Mouse (Mus musculus): ENCODE measurements around the gene Olfml2b. TPM values are rescaled to one million over a fixed set of nuclear protein-coding genes. Genes with fewer than 3 reads are reported as not detected.

Olfml2b gene
- total RNA-seq, 4 experiments from 2014 or later: 2.9 to 4.2 (median 3.9) TPM

DNA sequence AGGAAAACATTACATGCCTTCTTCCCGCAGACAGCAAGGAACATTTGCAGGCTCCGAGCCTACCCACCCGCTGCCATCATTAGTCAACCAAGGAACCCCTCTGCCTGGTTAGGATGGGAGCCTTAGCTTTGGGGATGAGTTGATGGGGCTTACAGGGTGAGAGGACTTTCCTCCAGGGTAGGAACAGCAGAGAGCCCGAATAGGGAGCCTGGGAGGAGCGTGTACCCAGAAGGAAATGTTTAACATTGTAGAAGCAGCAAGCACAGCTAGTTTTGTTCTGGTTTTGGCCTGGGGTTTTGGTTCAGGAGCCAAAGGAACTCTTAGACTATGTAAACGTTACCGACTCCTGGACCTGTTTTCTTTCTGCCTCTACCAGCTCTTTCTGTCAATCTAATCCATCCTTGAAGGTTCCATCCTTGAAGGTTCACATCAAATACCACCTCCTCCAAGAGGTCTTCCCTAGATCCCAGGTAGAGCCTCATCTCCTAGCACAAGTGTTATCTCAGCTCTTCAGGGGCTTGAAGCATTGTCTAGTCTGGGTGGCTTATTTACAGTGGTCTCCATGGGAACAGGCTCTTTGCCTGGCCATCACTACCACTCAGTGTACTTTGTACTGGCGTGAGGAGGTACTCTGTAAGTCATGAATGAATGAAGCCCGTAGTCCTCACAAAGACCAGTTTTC lies 2.4 kb downstream of the Olfml2b start:
- DNase-seq (ENCODE audit: low spot score in 2 of 2): no peak

DNA sequence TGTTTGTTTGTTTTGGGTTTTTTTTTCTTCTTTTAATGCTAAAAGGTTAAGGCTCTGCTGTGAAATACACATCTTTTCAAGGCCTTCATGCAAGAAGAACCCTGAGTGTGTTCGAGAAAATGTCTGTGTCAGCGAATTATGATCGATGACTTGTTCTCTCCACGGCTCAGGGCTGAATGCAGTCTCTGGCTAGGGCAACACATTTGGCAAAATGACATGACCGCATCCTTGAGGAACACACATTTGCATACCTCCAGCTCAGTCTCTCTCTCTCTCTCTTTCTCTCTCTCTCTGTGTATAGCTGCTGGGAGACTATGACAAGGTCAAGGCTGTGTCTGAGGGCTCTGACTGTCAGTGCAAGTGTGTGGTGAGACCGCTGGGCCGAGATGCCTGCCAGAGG lies 3.0 kb downstream of the Olfml2b start:
- DNase-seq (ENCODE audit: low spot score in 2 of 2): no peak

DNA sequence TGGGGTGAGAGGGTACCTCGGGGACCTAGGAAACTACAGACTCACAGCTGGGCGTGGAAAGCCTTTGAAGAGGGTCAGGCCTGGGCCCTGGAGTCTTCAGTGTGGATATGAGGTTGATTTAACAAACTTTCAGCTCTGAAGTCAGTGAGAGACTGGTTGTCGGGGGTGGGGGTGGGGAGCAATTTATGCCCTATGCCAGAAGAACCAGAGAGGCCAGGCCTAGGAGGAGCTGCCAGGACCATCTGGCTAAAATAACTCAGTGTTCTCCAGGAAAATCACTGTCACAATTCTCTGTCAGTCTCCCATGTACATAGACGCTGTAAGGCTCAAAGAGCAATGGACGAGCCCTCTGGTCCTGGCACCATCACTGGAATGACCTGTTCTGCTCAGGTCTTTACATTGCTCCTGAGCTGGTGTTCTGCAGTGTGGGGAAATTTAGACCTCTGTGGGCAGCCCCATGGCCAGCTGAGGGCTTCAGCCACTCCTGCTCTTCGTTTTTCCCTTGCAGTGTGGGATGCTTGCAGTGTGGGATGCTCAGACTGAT lies 3.7 kb downstream of the Olfml2b start:
- DNase-seq (ENCODE audit: low spot score in 2 of 2): no peak

DNA sequence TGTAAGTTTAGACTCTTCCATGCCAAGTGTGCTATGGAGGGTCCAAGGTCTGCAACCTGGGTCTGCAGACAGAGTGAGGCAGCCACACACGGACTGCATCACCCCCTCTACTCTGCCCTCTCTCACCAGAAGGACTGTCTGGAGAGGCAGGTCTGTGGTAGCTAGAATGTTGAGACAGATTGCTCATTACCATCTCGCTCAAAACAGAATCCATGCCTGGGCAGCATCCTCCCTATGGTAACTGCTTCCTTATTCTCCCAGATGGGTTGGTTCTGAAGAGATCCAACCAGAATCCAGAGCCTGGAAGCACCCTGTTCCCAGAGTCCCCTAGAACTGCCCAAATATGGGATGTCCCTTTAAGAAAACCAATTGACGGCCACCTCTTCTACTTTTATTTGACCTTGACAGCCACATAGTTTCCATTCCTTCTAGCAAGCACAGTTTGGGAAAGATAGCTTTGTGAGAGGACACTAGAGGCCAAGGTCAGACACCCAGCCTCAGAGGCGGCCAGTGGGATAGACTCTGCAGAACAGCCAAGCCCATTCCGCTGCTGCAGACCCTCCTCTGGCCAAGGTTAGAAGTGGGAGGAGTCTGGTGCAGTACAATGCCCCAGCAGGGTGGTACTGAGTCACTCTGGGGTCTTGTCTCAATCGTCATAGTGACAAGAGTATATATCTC lies 6.9 kb downstream of the Olfml2b start:
- no peak for DNase-seq (ENCODE audit: low spot score in 2 of 2)

DNA sequence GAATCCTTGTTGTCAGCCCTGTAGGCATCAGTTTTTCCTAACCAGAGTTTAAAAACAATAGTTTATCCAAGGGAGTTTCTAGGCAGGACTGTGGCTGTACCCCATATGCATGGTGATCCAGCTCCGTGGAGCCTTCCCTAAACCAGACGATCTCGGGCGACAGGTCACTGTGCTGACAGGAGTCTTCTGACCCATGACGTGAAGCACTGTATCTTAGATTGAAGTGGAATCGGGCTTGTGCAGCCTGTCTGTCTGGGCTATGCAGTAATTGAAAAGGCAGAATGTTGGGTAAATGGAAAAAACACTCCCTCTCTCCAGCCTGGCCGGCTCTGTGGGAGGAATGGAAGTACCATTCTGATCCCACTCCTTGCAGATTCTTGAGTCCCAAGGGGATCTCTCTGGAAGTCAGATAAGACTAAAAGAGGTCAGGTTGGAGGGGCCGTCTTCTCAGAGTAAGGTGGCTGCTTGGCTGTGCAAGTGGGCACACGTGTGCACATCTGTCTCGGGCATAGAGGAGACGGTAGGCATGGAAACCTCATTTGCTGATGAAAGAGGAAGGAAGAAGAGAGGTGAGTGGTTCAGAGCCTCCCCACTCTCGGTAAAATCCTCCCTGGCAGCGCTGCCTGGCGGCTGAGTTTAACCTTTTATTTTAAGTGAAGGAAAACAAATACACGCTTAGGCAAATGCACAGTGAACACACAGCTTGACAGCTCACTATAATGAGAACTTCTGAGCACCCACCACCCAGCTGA lies 7.8 kb downstream of the Olfml2b start:
- no peak for DNase-seq (ENCODE audit: low spot score in 2 of 2)

DNA sequence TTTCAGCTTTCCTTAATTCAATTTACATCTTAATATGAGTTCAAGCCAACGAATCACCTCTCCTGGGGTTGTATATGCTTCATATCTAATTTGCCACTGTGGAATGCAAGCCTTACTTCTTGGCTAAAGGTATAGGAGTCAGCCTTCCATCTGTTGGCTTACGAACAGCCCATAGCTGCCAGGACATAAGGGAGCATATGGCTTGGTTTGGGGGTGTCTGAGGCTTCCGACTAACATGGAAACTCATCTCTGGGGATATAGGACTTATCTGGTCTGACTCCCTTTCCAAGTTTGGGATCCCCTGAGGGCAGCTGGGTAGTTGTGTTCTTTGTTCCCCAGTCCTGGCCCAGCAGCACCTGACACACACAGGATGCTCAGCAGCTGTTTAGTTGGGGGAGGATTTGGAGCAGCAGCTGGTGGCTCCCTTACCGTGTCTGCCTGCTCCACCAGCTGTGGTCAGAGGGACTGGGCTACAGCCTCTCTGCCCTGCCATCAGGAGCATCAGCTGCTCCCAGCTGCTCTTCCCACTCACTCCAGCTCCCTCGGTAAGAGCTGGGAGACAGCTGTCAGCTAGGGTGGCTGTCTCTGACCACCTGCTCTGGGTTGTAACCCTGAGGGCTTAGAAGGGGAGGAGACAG lies 11.1 kb downstream of the Olfml2b start:
- peak in 1 of 2 experiments; percentile 56 for DNase-seq (ENCODE audit: low spot score in 2 of 2)

DNA sequence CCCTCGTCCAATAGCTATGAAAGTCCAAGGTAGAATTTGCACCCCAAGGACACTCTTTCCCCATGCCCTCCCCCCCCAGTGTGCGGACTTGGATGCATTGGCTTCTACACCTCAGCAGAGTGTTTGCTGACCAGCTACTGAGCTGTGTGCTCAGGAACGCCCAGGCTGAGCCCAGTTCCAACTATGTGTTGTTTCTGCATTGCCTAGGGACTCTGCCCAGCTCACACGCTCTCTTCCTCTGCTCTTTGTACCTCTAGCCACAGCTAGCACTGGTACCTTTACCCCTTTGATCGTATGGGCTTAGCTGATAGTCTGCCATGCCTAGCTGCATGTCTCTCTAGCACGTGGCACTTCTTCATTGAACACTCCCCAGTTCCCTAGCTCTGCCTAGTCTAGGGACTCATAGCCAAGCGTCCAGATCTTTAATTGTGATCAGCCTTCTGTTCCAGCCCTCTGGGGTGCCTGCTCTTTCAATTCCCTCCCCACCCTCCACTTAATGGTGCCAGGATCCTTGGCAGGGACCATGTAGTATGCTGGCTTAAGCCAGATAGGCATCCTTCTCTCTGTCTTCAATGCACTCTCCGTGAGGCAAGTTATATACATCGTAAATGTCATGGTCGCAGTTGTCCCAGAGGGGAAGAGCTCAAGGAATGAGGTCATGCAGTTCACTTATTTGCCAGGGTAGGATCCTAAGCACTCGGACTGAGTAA lies 12.3 kb downstream of the Olfml2b start:
- DNase-seq (ENCODE audit: low spot score in 2 of 2): no peak

DNA sequence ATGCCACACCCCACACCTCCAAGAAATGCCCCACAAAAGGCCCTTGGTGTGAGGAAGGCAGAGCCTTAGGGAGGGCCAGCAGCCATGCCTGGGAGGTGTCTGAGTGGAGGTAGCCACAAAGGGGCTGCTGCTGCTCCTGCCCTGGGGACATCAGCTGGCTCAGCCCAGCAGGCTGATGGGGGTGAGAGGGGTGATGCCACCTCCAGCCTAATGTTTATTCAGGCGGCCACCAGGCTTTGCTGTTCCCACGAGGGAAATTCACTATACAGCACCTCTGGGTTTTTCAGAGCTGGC lies 12.8 kb downstream of the Olfml2b start:
- no peak for DNase-seq (ENCODE audit: low spot score in 2 of 2)

DNA sequence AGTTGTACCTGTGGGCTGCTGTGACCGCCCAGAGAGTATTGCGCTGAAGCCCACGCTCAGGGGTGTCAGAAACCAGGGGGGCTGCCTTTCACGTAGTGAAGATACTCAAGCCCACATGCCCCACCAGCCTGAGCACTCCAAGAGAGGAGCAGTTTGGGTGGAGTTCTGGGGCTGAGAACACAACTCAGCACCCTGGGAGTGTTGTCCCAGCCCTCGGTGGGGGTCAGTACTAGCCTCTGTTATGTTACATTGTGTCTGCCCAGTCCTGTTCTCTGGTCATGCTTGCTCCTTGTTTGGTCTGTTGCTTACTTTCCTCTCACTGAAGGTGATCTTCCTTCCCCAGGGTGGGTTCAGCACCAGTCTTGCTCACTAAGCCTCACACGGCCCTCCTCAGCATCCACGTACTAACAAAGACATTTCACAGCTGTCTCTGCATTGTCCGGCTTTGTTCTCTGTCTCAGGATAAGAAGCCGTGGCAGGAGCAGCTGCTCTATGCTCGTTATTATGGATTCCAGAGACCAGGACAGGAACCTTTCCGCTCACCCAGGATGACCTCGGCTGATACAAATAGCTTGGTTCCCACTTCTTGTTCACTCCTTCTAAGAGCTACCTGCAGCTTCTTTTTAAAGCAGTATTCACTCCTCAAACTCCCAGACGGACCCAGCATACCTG lies 13.4 kb downstream of the Olfml2b start:
- no peak for DNase-seq (ENCODE audit: low spot score in 2 of 2)

DNA sequence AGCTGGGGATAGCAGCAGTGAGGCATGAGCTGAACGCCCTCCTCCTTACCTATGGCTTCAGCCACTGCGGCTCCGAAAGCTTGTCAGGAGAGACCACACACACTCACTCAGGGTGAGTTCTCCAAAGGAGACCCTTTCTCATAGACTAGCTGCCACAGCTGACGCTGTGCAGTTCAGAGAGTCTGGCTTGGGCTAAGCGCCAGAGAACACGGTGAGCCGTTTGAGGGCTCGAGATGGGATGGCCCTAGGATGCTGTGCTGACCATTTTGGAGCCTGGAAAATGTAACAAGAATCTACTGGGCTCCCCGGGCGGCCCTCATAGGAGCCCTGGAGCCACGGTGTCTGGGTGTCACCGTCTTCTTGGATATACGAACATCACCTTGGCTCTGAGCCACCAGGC lies 14.9 kb downstream of the Olfml2b start:
- no peak for DNase-seq (ENCODE audit: low spot score in 2 of 2)

DNA sequence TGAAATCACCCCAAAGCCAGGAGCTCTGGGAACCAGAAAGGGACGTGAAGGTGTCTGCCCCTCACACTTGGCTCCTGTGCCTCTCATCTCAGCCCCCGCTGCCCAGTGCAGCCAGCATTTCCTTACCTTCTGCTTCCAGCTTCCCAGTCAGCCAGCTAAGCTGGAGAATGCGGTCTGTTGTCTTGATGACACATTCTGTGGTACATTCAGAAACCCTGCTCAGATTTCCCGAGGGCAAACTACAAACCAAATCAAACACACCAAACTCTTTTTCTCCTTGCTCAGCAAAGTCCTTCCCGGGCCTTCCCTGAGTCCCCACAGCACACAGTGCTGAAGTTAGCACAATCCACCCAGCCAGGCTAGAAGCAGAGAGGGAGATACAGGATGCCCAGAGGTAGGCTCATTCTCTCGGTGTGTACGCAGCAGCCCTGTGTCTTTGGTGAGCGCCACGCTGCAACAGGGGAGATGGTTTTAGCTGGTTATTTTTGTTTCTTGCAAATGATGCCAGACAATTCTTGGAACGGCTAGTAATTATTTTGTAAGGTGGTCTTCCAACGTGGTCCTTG lies 20.4 kb downstream of the Olfml2b start:
- DNase-seq (ENCODE audit: low spot score in 2 of 2): no peak

DNA sequence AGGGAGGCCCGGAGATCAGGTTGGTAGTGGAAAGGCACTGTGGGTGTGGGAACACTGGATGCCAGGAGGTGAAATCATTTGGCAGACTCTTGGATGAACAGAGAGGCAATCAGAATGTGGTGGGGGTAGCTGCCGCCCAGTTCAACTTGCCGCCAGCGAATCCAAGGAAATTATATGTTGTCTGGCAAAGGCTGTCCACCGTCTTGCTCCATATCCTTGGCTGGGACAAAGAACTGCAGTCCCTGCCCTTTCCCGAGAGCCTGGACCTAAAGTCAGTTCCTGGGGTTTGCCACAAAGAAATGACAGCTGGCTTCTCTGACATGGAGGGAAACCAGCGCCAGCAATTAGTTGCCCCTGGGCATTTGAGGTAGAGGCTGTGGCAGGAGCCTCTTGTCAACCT lies 20.9 kb downstream of the Olfml2b start:
- DNase-seq (ENCODE audit: low spot score in 2 of 2): no peak

DNA sequence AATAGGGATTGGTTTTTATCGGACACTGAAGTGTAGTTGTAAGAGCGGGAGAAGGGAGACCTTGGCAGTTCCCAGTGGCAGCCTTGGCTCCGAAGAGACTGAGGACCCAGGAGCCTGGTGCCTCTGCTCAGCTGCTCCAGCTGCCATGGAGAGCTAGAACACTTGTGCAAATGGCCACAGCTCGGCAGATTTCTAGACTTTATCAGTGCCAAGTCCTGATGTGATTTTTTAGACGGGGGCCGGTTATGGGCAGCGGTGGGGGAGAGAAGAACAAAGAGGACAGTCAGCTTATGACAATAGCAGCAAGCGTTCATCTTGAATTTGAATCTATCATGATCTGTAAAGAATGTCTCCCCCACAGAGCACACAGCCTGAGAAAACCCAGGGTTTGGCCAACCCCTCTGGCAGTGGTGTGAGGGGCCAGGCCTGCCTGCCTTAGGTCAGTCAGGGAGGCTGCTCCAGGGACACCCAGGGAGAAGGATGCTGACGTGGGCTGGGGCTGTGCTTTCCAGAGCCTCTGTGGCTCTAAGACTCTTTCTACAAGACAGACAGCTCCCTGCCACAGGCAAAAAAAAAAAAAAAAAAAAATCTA lies 29.9 kb downstream of the Olfml2b start:
- DNase-seq (ENCODE audit: low spot score in 2 of 2): no peak

DNA sequence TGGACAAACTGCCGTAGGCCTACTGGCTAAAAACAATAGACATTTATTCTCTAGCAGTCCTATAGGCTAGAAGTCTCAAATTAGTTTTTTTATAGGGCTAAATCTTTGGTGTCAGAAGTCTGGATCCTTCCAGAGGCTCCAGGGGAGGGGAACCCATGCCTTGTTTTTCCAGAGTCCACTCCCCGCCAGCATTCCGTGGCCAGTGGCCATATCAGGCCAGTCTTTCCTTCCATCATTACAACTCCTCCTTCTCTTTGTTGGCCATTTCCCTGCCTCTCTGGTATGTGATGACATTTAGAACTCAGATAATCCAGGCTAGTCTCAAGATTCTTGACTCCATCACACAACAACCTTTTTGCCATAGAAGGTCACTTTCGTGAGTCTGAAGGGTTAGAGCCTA lies 33.3 kb downstream of the Olfml2b start:
- DNase-seq (ENCODE audit: low spot score in 2 of 2): no peak

DNA sequence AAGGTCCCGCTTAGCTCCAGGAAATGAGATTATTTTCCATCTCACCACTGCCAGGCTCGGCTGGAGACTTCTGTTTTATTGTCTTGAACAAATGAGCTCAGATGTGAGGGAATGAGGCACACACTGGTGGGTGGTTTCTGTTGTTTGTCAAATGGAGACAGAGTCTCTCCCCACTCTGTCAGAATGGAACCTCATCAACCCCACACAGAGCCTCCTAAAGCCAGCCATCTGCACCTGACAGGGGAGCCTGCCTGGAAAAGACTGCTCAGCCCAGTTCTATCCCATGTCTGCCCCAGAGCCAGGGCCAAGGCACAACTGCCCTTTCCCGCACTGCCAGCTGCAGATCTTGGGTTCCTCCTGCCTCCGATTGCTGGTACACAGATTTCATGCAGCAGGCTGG lies 34.5 kb downstream of the Olfml2b start:
- DNase-seq (ENCODE audit: low spot score in 2 of 2): no peak

DNA sequence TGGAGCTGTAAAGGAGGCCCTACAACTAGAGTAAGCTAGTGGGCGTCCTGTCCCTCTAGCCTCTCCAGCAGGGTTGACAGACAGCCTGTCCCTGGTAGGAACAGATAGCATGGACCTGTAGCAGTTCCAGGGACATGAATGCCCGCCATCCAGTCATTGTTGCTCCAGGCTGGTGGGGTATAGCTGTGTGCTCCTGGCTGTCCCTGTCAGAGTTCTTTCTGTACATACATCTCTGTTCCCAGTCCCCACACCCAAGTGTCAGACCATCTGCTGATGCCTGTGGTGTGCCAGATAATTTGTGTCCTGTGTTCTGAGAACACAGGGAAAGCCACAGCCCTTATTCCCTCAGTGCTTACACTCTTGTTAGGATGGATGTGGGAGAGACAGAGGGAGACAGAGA lies 35.3 kb downstream of the Olfml2b start:
- no peak for DNase-seq (ENCODE audit: low spot score in 2 of 2)

DNA sequence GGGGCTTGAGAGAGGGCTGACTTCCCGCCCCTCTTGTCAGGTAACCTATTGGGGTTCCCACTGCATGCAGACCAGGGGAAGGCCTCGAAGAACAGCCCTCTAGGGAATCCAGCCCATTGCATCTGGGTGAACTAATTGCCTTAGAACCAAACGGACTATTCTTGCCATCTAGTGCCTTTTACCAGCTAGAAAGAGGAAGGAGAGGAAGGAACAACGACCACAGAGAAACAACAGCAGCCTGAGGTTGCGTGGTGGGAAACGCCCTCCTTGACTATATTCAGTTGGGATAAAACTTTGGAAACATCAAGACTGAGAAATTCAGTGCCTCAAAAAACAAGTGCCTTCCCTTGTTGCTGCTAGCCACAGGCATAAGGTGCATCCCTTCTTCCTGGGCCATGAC lies 39.5 kb downstream of the Olfml2b start:
- DNase-seq (ENCODE audit: low spot score in 2 of 2): no peak

DNA sequence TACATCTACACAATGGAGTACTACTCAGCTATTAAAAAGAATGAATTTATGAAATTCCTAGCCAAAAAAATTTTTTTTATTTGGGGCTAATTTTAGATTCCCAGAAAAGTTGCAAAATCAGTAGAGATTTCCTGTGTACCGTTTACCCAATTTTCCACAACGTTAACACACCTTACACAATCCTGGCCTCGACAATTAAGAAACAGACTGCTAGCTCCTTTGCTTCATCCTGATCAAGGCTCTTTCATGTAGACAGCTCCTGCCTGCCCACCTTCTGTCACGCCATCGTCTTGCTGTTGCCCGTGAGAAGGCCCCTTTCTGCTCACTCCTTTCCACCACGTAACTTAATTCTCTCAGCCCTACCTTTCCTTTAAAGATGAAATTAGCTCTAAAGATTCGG lies 45.4 kb downstream of the Olfml2b start:
- DNase-seq (ENCODE audit: low spot score in 2 of 2): no peak

DNA sequence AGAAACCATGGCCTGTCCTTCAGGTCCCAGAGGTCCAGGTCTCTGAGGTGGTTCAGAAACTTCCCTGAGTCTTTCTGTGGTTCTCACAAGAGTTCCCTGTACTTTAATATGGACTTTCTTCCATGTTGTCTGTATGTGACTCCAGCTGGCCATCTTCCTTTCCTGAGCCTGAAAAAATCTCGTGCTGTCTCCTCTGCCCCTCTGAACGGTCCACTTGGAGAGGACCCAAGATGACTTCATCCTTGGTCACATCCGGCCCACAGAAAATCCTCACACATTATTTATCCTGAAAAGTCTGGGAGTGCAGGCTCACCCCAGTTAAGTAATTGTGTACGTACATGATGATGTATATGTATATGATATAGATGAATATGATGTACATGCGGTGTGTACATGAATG lies 47.0 kb downstream of the Olfml2b start:
- no peak for DNase-seq (ENCODE audit: low spot score in 2 of 2)

DNA sequence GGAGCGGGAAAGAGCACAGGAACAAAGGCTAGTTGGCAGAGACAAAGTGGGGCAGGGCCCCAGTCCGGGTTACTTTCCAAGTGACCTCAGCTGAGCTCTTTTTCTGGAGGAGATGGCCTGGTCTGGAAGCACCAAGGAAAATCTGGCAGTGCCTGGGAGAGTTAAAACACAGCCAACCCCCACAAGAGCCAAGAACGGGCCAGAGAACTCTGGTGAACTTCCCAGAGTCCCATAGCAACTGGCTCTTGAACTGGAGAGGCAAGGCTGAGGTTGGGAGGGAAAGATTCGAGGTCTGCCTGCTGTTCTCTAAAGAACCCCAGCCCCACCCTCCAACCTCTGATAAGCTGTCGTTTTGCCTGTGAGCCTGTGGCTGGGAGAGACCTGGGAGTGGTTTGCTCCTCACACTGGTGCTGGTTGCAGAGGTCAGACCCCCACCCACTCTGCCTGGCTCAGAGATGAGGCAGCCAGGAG lies 50.5 kb downstream of the Olfml2b start:
- DNase-seq (ENCODE audit: low spot score in 2 of 2): peak in 1 of 2 experiments; percentile 23

All from left cerebral cortex, adult 8-10 months (tissue).